Mouse (Mus musculus) lung, embryonic 15.5 days (tissue): ENCODE measurements around the gene Rnf115. TPM values are rescaled to one million over a fixed set of nuclear protein-coding genes. Genes with fewer than 3 reads are reported as not detected.
A peak's percentile ranks its signal among the peaks of the same experiment; 100 is the strongest.

ENCODE experiments used
- ATAC-seq: fragments of 200-750 bp; cut with Nextera tagmentation; 2 replicates; pipeline ENCODE4 v1.8.0; 2017; ENCODE audit warnings: moderate number of reproducible peaks, borderline replicate concordance; ENCODE audit not compliant: low FRiP score, low TSS enrichment; ENCODE audit errors: extremely low read depth
- H3K27ac ChIP-seq: fragments of 300-500 bp; sonication (generic); 2 replicates; pipeline ENCODE4 v1.5.1; 2015; ENCODE audit warnings: moderate library complexity, mild to moderate bottlenecking, inconsistent platforms
- H3K27me3 ChIP-seq: fragments of 300-500 bp; sonication (generic); 2 replicates; pipeline ENCODE4 v1.6.1; 2015; ENCODE audit warnings: inconsistent platforms
- H3K36me3 ChIP-seq: fragments of 300-500 bp; sonication (generic); 2 replicates; pipeline ENCODE4 v1.6.1; 2015; ENCODE audit warnings: inconsistent platforms
- H3K4me1 ChIP-seq: fragments of 300-500 bp; sonication (generic); 2 replicates; pipeline ENCODE4 v1.6.1; 2015; ENCODE audit warnings: inconsistent platforms
- H3K4me2 ChIP-seq: fragments of 300-500 bp; sonication (generic); 2 replicates; pipeline ENCODE4 v1.6.1; 2015; ENCODE audit warnings: inconsistent platforms, mild to moderate bottlenecking, moderate library complexity
- H3K4me3 ChIP-seq: fragments of 300-500 bp; sonication (generic); 2 replicates; pipeline ENCODE4 v1.5.1; 2015; ENCODE audit warnings: mild to moderate bottlenecking, inconsistent platforms
- H3K9ac ChIP-seq: fragments of 300-500 bp; sonication (generic); 2 replicates; pipeline ENCODE4 v1.6.1; 2015; ENCODE audit warnings: inconsistent platforms
- H3K9me3 ChIP-seq: fragments of 300-500 bp; sonication (generic); 2 replicates; pipeline ENCODE4 v1.6.1; 2016; ENCODE audit warnings: inconsistent platforms
- WGBS: fragments of 180-500 bp; shearing (Covaris S2); methylation state at CpG from one replicate; pipeline ENCODE4 v1.1.7; 2015; 5-methylcytosine and 5-hydroxymethylcytosine counted together
- polyA plus RNA-seq: library from polyadenylated mRNA; unstranded; fragments of >200 nt; fragmentation: Nextera tagmentation; extraction: Ambion mirVana; gene quantifications from 2 replicates; pipeline ENCODE4 v1.2.1, GENCODE M21; 2015

The Rnf115 gene
- polyA plus RNA-seq, 1 experiment from 2014 or later, result 52.3 TPM

GRCm38 (mm10) chr3:96696198-96696765 lies 31.2 kb upstream of the Rnf115 start, which contains the start of gene Pias3:
Gene Pias3, plus strand, starts transcription at chr3:96696384.
- peaks cover 20% of the 10 kb centered on the region for H3K4me1 ChIP-seq
- peaks cover 14% of the 10 kb centered on the region for H3K36me3 ChIP-seq
- peak within 1 kb of the TSS; percentile 93 for H3K27ac ChIP-seq
- WGBS, result under 1% methylated on average over 35 of the region's 35 CpGs
- peak within 1 kb of the TSS; percentile 82 for H3K9ac ChIP-seq
- ATAC-seq, result peak; percentile 91
- peak within 1 kb of the TSS; percentile 89 for H3K4me2 ChIP-seq
- H3K27me3 ChIP-seq, result no peaks in the 10 kb centered on the region
- no peaks in the 10 kb centered on the region for H3K9me3 ChIP-seq
- peak within 1 kb of the TSS; percentile 88 for H3K4me3 ChIP-seq

GRCm38 (mm10) chr3:96696766-96697732 lies 30.4 kb upstream of the Rnf115 start:
- H3K9ac ChIP-seq, result peak overlapping the region; percentile 82
- no peaks in the 10 kb centered on the region for H3K9me3 ChIP-seq
- peak overlapping the region; percentile 93 for H3K27ac ChIP-seq
- WGBS, result under 1% methylated on average over 85 of the region's 85 CpGs
- no peaks in the 10 kb centered on the region for H3K27me3 ChIP-seq
- peak overlapping the region; percentile 89 for H3K4me2 ChIP-seq
- H3K4me3 ChIP-seq, result peak overlapping the region; percentile 88
- H3K36me3 ChIP-seq, result peaks cover 22% of the 10 kb centered on the region
- ATAC-seq, result peak; percentile 95
- H3K4me1 ChIP-seq, result peaks cover 20% of the 10 kb centered on the region

- Histone ChIP-seq H3K9me3 (no peaks in the 10 kb centered on the region), H3K9ac (no peak overlapping the region), H3K4me2 (no peak overlapping the region), H3K36me3 (peaks cover 40% of the 10 kb centered on the region), H3K4me3 (no peak overlapping the region), H3K27ac (no peak overlapping the region), H3K27me3 (no peaks in the 10 kb centered on the region), H3K4me1 (peaks cover 15% of the 10 kb centered on the region)
- 46% methylated on average over 19 of the region's 19 CpGs for WGBS
- ATAC-seq, result no peak
These were observed 28.3 kb upstream of the Rnf115 start for GRCm38 (mm10) chr3:96698993-96699690.

- Histone ChIP-seq H3K27ac (no peak overlapping the region), H3K9ac (no peak overlapping the region), H3K36me3 (peaks cover 50% of the 10 kb centered on the region), H3K4me3 (no peak overlapping the region), H3K4me2 (no peak overlapping the region), H3K27me3 (no peaks in the 10 kb centered on the region), H3K9me3 (no peaks in the 10 kb centered on the region), H3K4me1 (peaks cover 15% of the 10 kb centered on the region)
- no peak for ATAC-seq
- 56% methylated on average over 7 of the region's 7 CpGs for WGBS
These were observed 27.1 kb upstream of the Rnf115 start for GRCm38 (mm10) chr3:96700376-96700775.

GRCm38 (mm10) chr3:96701003-96701402 lies 26.5 kb upstream of the Rnf115 start:
- Histone ChIP-seq H3K27ac (no peak overlapping the region), H3K36me3 (peaks cover 50% of the 10 kb centered on the region), H3K9ac (no peak overlapping the region), H3K9me3 (no peaks in the 10 kb centered on the region), H3K27me3 (no peaks in the 10 kb centered on the region), H3K4me3 (no peak overlapping the region), H3K4me2 (no peak overlapping the region), H3K4me1 (peaks cover 10% of the 10 kb centered on the region)
- no peak for ATAC-seq
- 83% methylated on average over 4 of the region's 4 CpGs for WGBS

GRCm38 (mm10) chr3:96704778-96705177 lies 22.7 kb upstream of the Rnf115 start:
- WGBS, result 60% methylated on average over 11 of the region's 11 CpGs
- Histone ChIP-seq H3K9ac (no peak overlapping the region), H3K9me3 (no peaks in the 10 kb centered on the region), H3K4me1 (peaks cover 10% of the 10 kb centered on the region; the same call in 1 of the 2 replicates), H3K4me2 (no peak overlapping the region), H3K4me3 (no peak overlapping the region), H3K27ac (no peak overlapping the region), H3K27me3 (peaks cover 8% of the 10 kb centered on the region), H3K36me3 (peaks cover 47% of the 10 kb centered on the region)
- ATAC-seq, result no peak

- WGBS, result 90% methylated on average over 11 of the region's 11 CpGs
- H3K27me3 ChIP-seq, result peaks cover 8% of the 10 kb centered on the region
- no peak for ATAC-seq
- H3K4me2 ChIP-seq, result no peak overlapping the region
- H3K9me3 ChIP-seq, result no peaks in the 10 kb centered on the region
- H3K4me1 ChIP-seq, result peaks cover 10% of the 10 kb centered on the region; the same call in 1 of the 2 replicates
- no peak overlapping the region for H3K9ac ChIP-seq
- H3K36me3 ChIP-seq, result peaks cover 49% of the 10 kb centered on the region
- H3K4me3 ChIP-seq, result no peak overlapping the region
- no peak overlapping the region for H3K27ac ChIP-seq
These were observed 21.2 kb upstream of the Rnf115 start for GRCm38 (mm10) chr3:96706217-96706616.

GRCm38 (mm10) chr3:96706984-96707383 lies 20.5 kb upstream of the Rnf115 start:
- Histone ChIP-seq H3K4me2 (no peak overlapping the region), H3K27ac (no peak overlapping the region), H3K9me3 (no peaks in the 10 kb centered on the region), H3K27me3 (peaks cover 8% of the 10 kb centered on the region), H3K36me3 (peaks cover 49% of the 10 kb centered on the region), H3K4me1 (peaks cover 10% of the 10 kb centered on the region; the same call in 1 of the 2 replicates), H3K4me3 (no peak overlapping the region), H3K9ac (no peak overlapping the region)
- no peak for ATAC-seq
- WGBS, result 55% methylated on average over 7 of the region's 7 CpGs

- peak within 1 kb of the TSS; percentile 68 for H3K9ac ChIP-seq
- peak within 1 kb of the TSS; percentile 97 for H3K4me2 ChIP-seq
- peak within 1 kb of the TSS; percentile 48 for H3K4me3 ChIP-seq
- peaks cover 8% of the 10 kb centered on the region for H3K27me3 ChIP-seq
- ATAC-seq, result peak; percentile 88
- H3K27ac ChIP-seq, result no peak within 1 kb of the TSS
- H3K36me3 ChIP-seq, result peaks cover 51% of the 10 kb centered on the region
- peaks cover 10% of the 10 kb centered on the region; the same call in 1 of the 2 replicates for H3K4me1 ChIP-seq
- H3K9me3 ChIP-seq, result no peaks in the 10 kb centered on the region
- 4% methylated on average over 42 of the region's 42 CpGs for WGBS
These were observed 19.4 kb upstream of the Rnf115 start, which contains the start of gene Nudt17 for GRCm38 (mm10) chr3:96707903-96708683. Gene Nudt17, minus strand, starts transcription at chr3:96708562.

GRCm38 (mm10) chr3:96708684-96709064 lies 18.8 kb upstream of the Rnf115 start:
- Histone ChIP-seq H3K9me3 (no peaks in the 10 kb centered on the region), H3K4me1 (peaks cover 10% of the 10 kb centered on the region; the same call in 1 of the 2 replicates), H3K4me2 (no peak overlapping the region), H3K27me3 (peaks cover 8% of the 10 kb centered on the region), H3K36me3 (peaks cover 51% of the 10 kb centered on the region), H3K4me3 (no peak overlapping the region), H3K9ac (no peak overlapping the region), H3K27ac (no peak overlapping the region)
- ATAC-seq, result no peak
- 59% methylated on average over 2 of the region's 2 CpGs for WGBS

- Histone ChIP-seq H3K4me3 (no peak overlapping the region), H3K9ac (no peak overlapping the region), H3K9me3 (no peaks in the 10 kb centered on the region), H3K27ac (no peak overlapping the region), H3K4me1 (no peaks in the 10 kb centered on the region), H3K27me3 (no peaks in the 10 kb centered on the region), H3K4me2 (no peak overlapping the region), H3K36me3 (peaks cover 69% of the 10 kb centered on the region)
- ATAC-seq, result no peak
- 68% methylated on average over 5 of the region's 5 CpGs for WGBS
These were observed 13.2 kb upstream of the Rnf115 start for GRCm38 (mm10) chr3:96714286-96714685.
